In the genomic region with DNA sequence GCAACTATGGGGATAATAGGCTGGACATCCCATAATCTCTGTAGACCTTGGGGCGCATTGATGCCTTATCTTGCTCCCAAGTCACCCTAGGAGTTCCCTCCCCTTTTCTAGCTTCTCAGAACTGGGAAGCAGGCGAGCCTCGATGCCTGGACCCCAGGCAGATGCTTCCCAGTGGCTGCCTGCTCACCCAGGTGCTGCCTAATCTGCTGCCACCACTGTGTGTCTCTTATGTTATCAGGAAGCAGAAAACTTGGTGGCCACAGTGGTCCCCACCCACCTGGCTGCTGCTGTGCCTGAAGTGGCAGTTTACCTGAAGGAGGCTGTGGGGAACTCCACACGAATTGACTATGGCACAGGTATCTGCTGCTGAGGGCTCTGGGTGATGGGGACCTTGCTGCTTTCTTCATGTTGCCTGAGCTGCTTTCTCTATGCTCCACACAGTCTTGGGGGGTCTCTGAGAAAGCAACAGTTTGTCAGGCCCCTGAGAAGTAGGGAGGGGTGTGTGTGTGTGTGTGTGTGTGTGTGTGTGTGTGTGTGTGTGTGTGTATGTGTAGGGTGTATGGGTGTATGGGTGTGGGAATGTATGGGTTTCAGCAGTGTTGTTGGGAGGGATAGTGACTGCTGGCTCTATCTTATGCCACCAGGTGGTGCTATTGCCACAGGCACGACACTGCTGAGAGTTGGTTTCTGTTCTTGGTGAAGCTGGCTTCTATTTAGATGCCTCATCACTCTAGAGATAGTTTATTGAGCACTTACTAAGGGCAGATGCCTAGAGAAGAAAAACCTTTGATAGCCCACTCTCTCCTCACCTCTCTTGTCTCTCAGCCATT, we compare ENCODE assay signal across 7 mouse cellular contexts. TPM values are rescaled to one million over a fixed set of nuclear protein-coding genes. Genes with fewer than 3 reads are reported as not detected.
DNase-seq lines count a peak whose midpoint lies in the region; ATAC-seq and TF ChIP-seq lines count a peak whose summit lies in the region.

No protein-coding gene starts in this region.

- H3K36me3 ChIP-seq in forebrain, embryonic 13.5 days (ENCODE audit: poor library complexity, severe bottlenecking): peaks cover 86% of the 10 kb centered on the region
- H3K36me3 ChIP-seq in hindbrain, embryonic 13.5 days: peaks cover 77% of the 10 kb centered on the region

- H3K27me3 ChIP-seq in Patski: no peaks in the 10 kb centered on the region
- H3K27me3 ChIP-seq in forebrain, embryonic 13.5 days: no peaks in the 10 kb centered on the region
- H3K27me3 ChIP-seq in hindbrain, embryonic 13.5 days: no peaks in the 10 kb centered on the region

- no peak for DNase-seq in Patski (ENCODE audit: low read depth, low spot score)
- peak; percentile 64 for DNase-seq in cerebellum, adult 11 months
- peak; percentile 46 to 57 for DNase-seq in layer of hippocampus, postnatal 25 days (ENCODE audit: extremely low spot score in 1 of 2, low spot score in 1 of 2)
- DNase-seq in lung, postnatal 25 days (ENCODE audit: low spot score): peak; percentile 74
- peak; percentile 79 to 81 for DNase-seq in right cerebral cortex, postnatal 10 days (ENCODE audit: low spot score in 2 of 2)

- ATAC-seq in Patski: peak; percentile 48
- ATAC-seq in forebrain, embryonic 13.5 days: peak; percentile 77
- ATAC-seq in hindbrain, embryonic 13.5 days (ENCODE audit: low FRiP score): peak; percentile 55; the same call in 1 of the 2 replicates

- in situ Hi-C loops in Patski (cut with MboI; ENCODE audit: low pct_unique_long_range_greater_than_20kb): loop anchor here (5.0 kb wide), 4 partner anchors 37 to 497 kb away; a partner anchor contains a TSS

- H3K4me3 ChIP-seq in forebrain, embryonic 13.5 days: no peak overlapping the region
- no peak overlapping the region for H3K4me3 ChIP-seq in hindbrain, embryonic 13.5 days

- H3K4me1 ChIP-seq in forebrain, embryonic 13.5 days: peaks cover 12% of the 10 kb centered on the region
- peaks cover 10% of the 10 kb centered on the region for H3K4me1 ChIP-seq in hindbrain, embryonic 13.5 days (replicated peaks)

- H3K9me3 ChIP-seq in forebrain, embryonic 13.5 days (replicated peaks): no peaks in the 10 kb centered on the region
- H3K9me3 ChIP-seq in hindbrain, embryonic 13.5 days: no peaks in the 10 kb centered on the region

- no peak overlapping the region for H3K9ac ChIP-seq in forebrain, embryonic 13.5 days
- H3K9ac ChIP-seq in hindbrain, embryonic 13.5 days: no peak overlapping the region

- 60% methylated on average over 5 of the region's 5 CpGs for WGBS in forebrain, embryonic 13.5 days
- 51% methylated on average over 5 of the region's 5 CpGs for WGBS in hindbrain, embryonic 13.5 days

- no peak overlapping the region for H3K27ac ChIP-seq in forebrain, embryonic 13.5 days
- no peak overlapping the region for H3K27ac ChIP-seq in hindbrain, embryonic 13.5 days

- POLR2A ChIA-PET in Patski (lab: Charles Lee): interaction anchor here (1.1 to 1.9 kb wide), 5 partner anchors 10 to 324 kb away, joined by 3 to 7 read pairs (median 4); no protein-coding TSS in a partner anchor

- H3K4me2 ChIP-seq in forebrain, embryonic 13.5 days: no peak overlapping the region
- no peak overlapping the region for H3K4me2 ChIP-seq in hindbrain, embryonic 13.5 days

- no peak for TF ChIP-seq CTCF in Patski (IDR thresholded peaks at IDR 0.05)

- CTCF ChIA-PET in Patski (lab: Charles Lee): interaction anchor here (0.7 to 8.3 kb wide), 13 partner anchors 8 to 392 kb away, joined by 3 to 131 read pairs (median 4); no protein-coding TSS in a partner anchor

RNA-seq across cellular contexts. Expression of a gene that starts 19.7 kb away (rescaled TPM):
- polyA plus RNA-seq in Patski (2021): 165 TPM
- 126 and 141 TPM in 2 replicates for polyA plus RNA-seq in forebrain, embryonic 13.5 days (2015; fragmentation: Nextera tagmentation; extraction: Ambion mirVana)
- 129 and 133 TPM in 2 replicates for polyA plus RNA-seq in hindbrain, embryonic 13.5 days (2015; fragmentation: Nextera tagmentation; extraction: Ambion mirVana)
- total RNA-seq in layer of hippocampus, postnatal 25 days (2021): 100 to 1,000 TPM; 163 to 169 TPM

RNA-seq across cellular contexts. Expression of a gene that starts 19.9 kb away (rescaled TPM):
- polyA plus RNA-seq in Patski (2021): 86.1 TPM
- 16.3 and 21.0 TPM in 2 replicates for polyA plus RNA-seq in forebrain, embryonic 13.5 days (2015; fragmentation: Nextera tagmentation; extraction: Ambion mirVana)
- polyA plus RNA-seq in hindbrain, embryonic 13.5 days (2015; fragmentation: Nextera tagmentation; extraction: Ambion mirVana): 22.1 and 24.0 TPM in 2 replicates
- 10 to 100 TPM; 49.6 to 51.1 TPM for total RNA-seq in layer of hippocampus, postnatal 25 days (2021)

RNA-seq across cellular contexts. Expression of a gene that starts 38.5 kb away (rescaled TPM):
- 70.7 TPM for polyA plus RNA-seq in Patski (2021)
- polyA plus RNA-seq in forebrain, embryonic 13.5 days (2015; fragmentation: Nextera tagmentation; extraction: Ambion mirVana): 1.7 and 2.6 TPM in 2 replicates
- 2.1 and 2.9 TPM in 2 replicates for polyA plus RNA-seq in hindbrain, embryonic 13.5 days (2015; fragmentation: Nextera tagmentation; extraction: Ambion mirVana)
- total RNA-seq in layer of hippocampus, postnatal 25 days (2021): 10 to 100 TPM; 12.8 to 13.1 TPM

RNA-seq across cellular contexts. Expression of a gene that starts 43.5 kb away (rescaled TPM):
- 15.4 TPM for polyA plus RNA-seq in Patski (2021)
- polyA plus RNA-seq in forebrain, embryonic 13.5 days (2015; fragmentation: Nextera tagmentation; extraction: Ambion mirVana): 53.0 and 56.7 TPM in 2 replicates
- 51.2 and 53.9 TPM in 2 replicates for polyA plus RNA-seq in hindbrain, embryonic 13.5 days (2015; fragmentation: Nextera tagmentation; extraction: Ambion mirVana)
- total RNA-seq in layer of hippocampus, postnatal 25 days (2021): 10 to 100 TPM; 25.1 to 27.5 TPM

Comparison
In these comparisons a context has a peak if more than half of its experiments do, and no peak if none do; other contexts are left out.
1. RNA of a gene that starts 38.5 kb away (polyA plus RNA-seq): 70.7 TPM in Patski (single experiment); 2.1 to 2.9 TPM in hindbrain, embryonic 13.5 days and 1.7 to 2.6 TPM in forebrain, embryonic 13.5 days; every median in the first group is over 10 times any median in the second.
2. Peak in every context shown above with its lines, with median percentiles within 50 percentile points of each other: ATAC-seq.